Mouse (Mus musculus) lung, postnatal 0 days (tissue): ENCODE data around the gene Cry1. TPM values are rescaled to one million over a fixed set of nuclear protein-coding genes. Genes with fewer than 3 reads are reported as not detected.

Source experiments
- ATAC-seq: fragments of 200-750 bp; cut with Nextera tagmentation; 2 replicates; pipeline ENCODE4 v1.8.0; 2017; ENCODE audit warnings: moderate library complexity
- DNase-seq: peaks from one replicate; pipeline ENCODE4 v3.0.0-alpha.2; 2016; ENCODE audit warnings: low spot score
- H3K27ac ChIP-seq: fragments of 300-500 bp; sonication (generic); 2 replicates; pipeline ENCODE4 v1.5.1; 2014; ENCODE audit warnings: antibody characterized with exemption, mild to moderate bottlenecking, low read length, mixed read lengths
- H3K27me3 ChIP-seq: fragments of 300-500 bp; sonication (generic); replicated peaks from 2 replicates; pipeline ENCODE4 v1.6.1; 2014; ENCODE audit warnings: low read length, mixed read lengths; ENCODE audit not compliant: insufficient read depth
- H3K36me3 ChIP-seq: fragments of 300-500 bp; sonication (generic); 2 replicates; pipeline ENCODE4 v1.6.1; 2014; ENCODE audit warnings: low read length, mixed read lengths; ENCODE audit not compliant: insufficient read depth
- H3K4me1 ChIP-seq: fragments of 300-500 bp; sonication (generic); 2 replicates; pipeline ENCODE4 v1.6.1; 2014; ENCODE audit warnings: antibody characterized with exemption, low read depth, low read length, mixed read lengths; ENCODE audit not compliant: insufficient read depth
- H3K4me2 ChIP-seq: fragments of 300-500 bp; sonication (generic); replicated peaks from 2 replicates; pipeline ENCODE4 v1.6.1; 2014; ENCODE audit warnings: low read depth, mild to moderate bottlenecking, low read length, moderate library complexity, mixed read lengths
- H3K4me3 ChIP-seq: fragments of 300-500 bp; sonication (generic); 2 replicates; pipeline ENCODE4 v1.5.1; 2014; ENCODE audit warnings: low read depth, low read length
- H3K9ac ChIP-seq: fragments of 300-500 bp; sonication (generic); replicated peaks from 2 replicates; pipeline ENCODE4 v1.6.1; 2014; ENCODE audit warnings: low read depth, mild to moderate bottlenecking
- H3K9me3 ChIP-seq: fragments of 300-500 bp; sonication (generic); 2 replicates; pipeline ENCODE4 v1.6.1; 2016; ENCODE audit warnings: low read length, mixed read lengths
- CTCF ChIP-seq: IDR thresholded peaks from 2 replicates; pipeline ENCODE4 v1.5.1; 2016; ENCODE audit warnings: antibody characterized with exemption, mild to moderate bottlenecking
- EP300 ChIP-seq: IDR thresholded peaks from 2 replicates; pipeline ENCODE4 v1.6.1; 2016; ENCODE audit warnings: antibody characterized with exemption, mild to moderate bottlenecking, control low read depth
- WGBS: fragments of 180-500 bp; shearing (Covaris S2); extraction: QIAGEN DNeasy Blood & Tissue Kit; methylation state at CpG from one replicate; pipeline ENCODE4 v1.1.7; 2014; 5-methylcytosine and 5-hydroxymethylcytosine counted together
- polyA plus RNA-seq: library from polyadenylated mRNA; unstranded; fragments of >200 nt; fragmentation: Nextera tagmentation; extraction: Ambion mirVana; gene quantifications from 2 replicates; pipeline ENCODE4 v1.2.1, GENCODE M21; 2015

Gene Cry1
- polyA plus RNA-seq, 1 experiment from 2014 or later = 28.8 TPM

GRCm38 (mm10) chr10:85125184-85125583, 59.7 kb downstream of the Cry1 start:
- ATAC-seq (no peak), DNase-seq (no peak)
- H3K9me3 ChIP-seq = no peaks in the 10 kb centered on the region
- H3K9ac ChIP-seq = no peak overlapping the region
- no peak overlapping the region for H3K27ac ChIP-seq
- H3K36me3 ChIP-seq = 0 out of 2 replicates have a peak, but pooled peaks cover 4% of the 10 kb centered on the region
- no peak overlapping the region for H3K4me2 ChIP-seq
- WGBS = 79% methylated on average over 13 of the region's 13 CpGs
- H3K4me3 ChIP-seq = no peak overlapping the region
- H3K4me1 ChIP-seq = peaks cover 11% of the 10 kb centered on the region; the same call in 1 of the 2 replicates
- no peak for TF ChIP-seq EP300
- no peak for TF ChIP-seq CTCF
- no peaks in the 10 kb centered on the region for H3K27me3 ChIP-seq

- Histone ChIP-seq H3K36me3 (no peaks in the 10 kb centered on the region; the same call in 1 of the 2 replicates), H3K4me3 (no peak overlapping the region), H3K9me3 (no peaks in the 10 kb centered on the region), H3K27ac (no peak overlapping the region), H3K9ac (no peak overlapping the region), H3K4me1 (no peaks in the 10 kb centered on the region), H3K4me2 (no peak overlapping the region), H3K27me3 (no peaks in the 10 kb centered on the region)
- ATAC-seq = no peak
- DNase-seq = no peak
- 74% methylated on average over 4 of the region's 4 CpGs for WGBS
- no peak for TF ChIP-seq EP300
- TF ChIP-seq CTCF = no peak
Measured at GRCm38 (mm10) chr10:85114409-85114808, 70.5 kb downstream of the Cry1 start.

GRCm38 (mm10) chr10:85103085-85103885, 81.6 kb downstream of the Cry1 start:
- H3K9me3 ChIP-seq = no peaks in the 10 kb centered on the region
- peak overlapping the region; percentile 97 for H3K4me3 ChIP-seq
- TF ChIP-seq CTCF = peak; percentile 20; the same call in 1 of the 2 replicates
- no peak for TF ChIP-seq EP300
- WGBS = 1% methylated on average over 34 of the region's 34 CpGs
- peak overlapping the region; percentile 84 for H3K9ac ChIP-seq
- peak; percentile 21 for ATAC-seq
- peak overlapping the region; percentile 98 for H3K4me2 ChIP-seq
- H3K36me3 ChIP-seq = no peaks in the 10 kb centered on the region
- H3K27ac ChIP-seq = peak overlapping the region; percentile 68; the same call in 1 of the 2 replicates
- H3K27me3 ChIP-seq = no peaks in the 10 kb centered on the region
- 0 out of 2 replicates have a peak, but pooled peaks cover 3% of the 10 kb centered on the region for H3K4me1 ChIP-seq
- peak; percentile 76 for DNase-seq

GRCm38 (mm10) chr10:85102247-85103084, 82.4 kb downstream of the Cry1 start, which contains the start of the genes Fhl4 and Tmem263:
TSS of gene Fhl4 (minus strand) at chr10:85102495.
TSS of gene Tmem263 (plus strand) at chr10:85102627.
- peak within 1 kb of the TSS; percentile 97 for H3K4me3 ChIP-seq
- H3K36me3 ChIP-seq = no peaks in the 10 kb centered on the region
- H3K9ac ChIP-seq = peak within 1 kb of the TSS; percentile 84
- H3K27me3 ChIP-seq = no peaks in the 10 kb centered on the region
- H3K4me1 ChIP-seq = 0 out of 2 replicates have a peak, but pooled peaks cover 3% of the 10 kb centered on the region
- H3K9me3 ChIP-seq = no peaks in the 10 kb centered on the region
- TF ChIP-seq EP300 = no peak
- DNase-seq (peak; percentile 93), ATAC-seq (peak; percentile 98)
- H3K4me2 ChIP-seq = peak within 1 kb of the TSS; percentile 98
- peak within 1 kb of the TSS; percentile 87 for H3K27ac ChIP-seq
- 2% methylated on average over 38 of the region's 96 CpGs for WGBS

- Histone ChIP-seq H3K27me3 (no peaks in the 10 kb centered on the region), H3K4me1 (0 out of 2 replicates have a peak, but pooled peaks cover 3% of the 10 kb centered on the region), H3K36me3 (no peaks in the 10 kb centered on the region), H3K27ac (peak overlapping the region; percentile 87), H3K4me2 (peak overlapping the region; percentile 98), H3K9me3 (no peaks in the 10 kb centered on the region), H3K4me3 (peak overlapping the region; percentile 97), H3K9ac (peak overlapping the region; percentile 84)
- no peak for TF ChIP-seq EP300
- no peak for TF ChIP-seq CTCF
- ATAC-seq (no peak), DNase-seq (peak; percentile 24)
- WGBS = 1% methylated on average over 10 of the region's 10 CpGs
Measured at GRCm38 (mm10) chr10:85101841-85102240, 83.0 kb downstream of the Cry1 start.

Other genes starting within 250 kb of the Cry1 start
- 0.42 and 0.57 TPM in 2 replicates for gene Fhl4, start 82.6 kb downstream of the Cry1 start, polyA plus RNA-seq
- gene Tmem263, start 82.4 kb downstream of the Cry1 start, polyA plus RNA-seq = 30.3 and 33.4 TPM in 2 replicates
- gene Mterf2, start 57.0 kb downstream of the Cry1 start, polyA plus RNA-seq = 7.2 and 7.3 TPM in 2 replicates
- gene Btbd11, start 201.8 kb upstream of the Cry1 start, polyA plus RNA-seq = 0.61 and 0.98 TPM in 2 replicates